Comparison of ENCODE assay signal across 15 mouse cellular contexts in genomic region chr5:112225591-112225990, GRCm38 (mm10). TPM values are rescaled to one million over a fixed set of nuclear protein-coding genes. Genes with fewer than 3 reads are reported as not detected.
DNase-seq lines count a peak whose midpoint lies in the region; ATAC-seq lines count a peak whose summit lies in the region.
"Had no signal": no experiment of that assay in that cellular context is flagged by ENCODE, and none has a peak within 500 bp of the region (broad histone marks: within the 10 kb centered on the region; RNA-seq: fewer than 3 reads in every experiment).

No protein-coding gene starts in this region.

- no peaks in the 10 kb centered on the region for H3K9me3 ChIP-seq in forebrain, embryonic 13.5 days (replicated peaks)
- H3K9me3 ChIP-seq in hindbrain, embryonic 16.5 days (ENCODE audit: control insufficient read depth, low read length) = no peaks in the 10 kb centered on the region
- H3K9me3 ChIP-seq in neural tube, embryonic 12.5 days = no peaks in the 10 kb centered on the region
- H3K9me3 ChIP-seq: limb, embryonic 15.5 days had no signal

- H3K36me3 ChIP-seq in forebrain, embryonic 13.5 days (ENCODE audit: poor library complexity, severe bottlenecking) = peaks cover 45% of the 10 kb centered on the region
- peaks cover 18% of the 10 kb centered on the region for H3K36me3 ChIP-seq in hindbrain, embryonic 16.5 days (ENCODE audit: control insufficient read depth, insufficient read depth, low read length)
- peaks cover 39% of the 10 kb centered on the region for H3K36me3 ChIP-seq in neural tube, embryonic 12.5 days
- H3K36me3 ChIP-seq: limb, embryonic 15.5 days had no signal

- H3K27ac ChIP-seq in forebrain, embryonic 13.5 days = peak overlapping the region; percentile 97
- H3K27ac ChIP-seq in hindbrain, embryonic 16.5 days (ENCODE audit: low read depth, low read length) = peak overlapping the region; percentile 46; the same call in 1 of the 2 replicates
- peak overlapping the region; percentile 51; the same call in 1 of the 2 replicates for H3K27ac ChIP-seq in neural tube, embryonic 12.5 days
- H3K27ac ChIP-seq: limb, embryonic 15.5 days had no signal

- no peaks in the 10 kb centered on the region for H3K27me3 ChIP-seq in forebrain, embryonic 13.5 days
- H3K27me3 ChIP-seq in hindbrain, embryonic 16.5 days (replicated peaks; ENCODE audit: control insufficient read depth, insufficient read depth, low read length) = no peaks in the 10 kb centered on the region
- H3K27me3 ChIP-seq in neural tube, embryonic 12.5 days (replicated peaks) = 0 out of 2 replicates have a peak, but pooled peaks cover 4% of the 10 kb centered on the region

- ATAC-seq in forebrain, embryonic 13.5 days = no peak
- ATAC-seq in hindbrain, embryonic 16.5 days = no peak
- peak; percentile 22; the same call in 1 of the 2 replicates for ATAC-seq in neural tube, embryonic 12.5 days (ENCODE audit: low FRiP score, low read depth)
- ATAC-seq: lung, postnatal 0 days; Patski had no signal

- DNase-seq in cerebellum, postnatal 10 days = peak; percentile 45 to 51
- no peak for DNase-seq in cerebellum, adult 18-20 months
- no peak for DNase-seq in yolk sac, embryonic 10.5 days (ENCODE audit: low spot score)
- DNase-seq in adrenal gland, adult (ENCODE audit: inconsistent age in 2 of 2, low spot score in 1 of 2) = no peak
- DNase-seq in lung, adult 18-20 months = no peak
- DNase-seq: adrenal gland, adult 2 months; cerebellum, adult 9-11 months; kidney, postnatal 14 days; thymus, adult 18-20 months had no signal

- peaks cover 74% of the 10 kb centered on the region for H3K4me1 ChIP-seq in forebrain, embryonic 13.5 days
- H3K4me1 ChIP-seq in hindbrain, embryonic 16.5 days (ENCODE audit: control insufficient read depth, insufficient read depth, low read depth, low read length) = peaks cover 31% of the 10 kb centered on the region
- peaks cover 71% of the 10 kb centered on the region for H3K4me1 ChIP-seq in neural tube, embryonic 12.5 days

- WGBS in forebrain, embryonic 13.5 days = 8% methylated on average over 6 of the region's 6 CpGs
- WGBS in hindbrain, embryonic 16.5 days = 12% methylated on average over 6 of the region's 6 CpGs
- 14% methylated on average over 6 of the region's 6 CpGs for WGBS in neural tube, embryonic 12.5 days

- peak overlapping the region; percentile 97 for H3K9ac ChIP-seq in forebrain, embryonic 13.5 days
- H3K9ac ChIP-seq in hindbrain, embryonic 16.5 days (ENCODE audit: low read depth, low read length) = peak overlapping the region; percentile 51; the same call in 1 of the 2 replicates
- peak overlapping the region; percentile 81 for H3K9ac ChIP-seq in neural tube, embryonic 12.5 days
- H3K9ac ChIP-seq: limb, embryonic 15.5 days had no signal

- H3K4me2 ChIP-seq in forebrain, embryonic 13.5 days = peak overlapping the region; percentile 95
- H3K4me2 ChIP-seq in hindbrain, embryonic 16.5 days (ENCODE audit: low read length) = peak overlapping the region; percentile 66
- H3K4me2 ChIP-seq in neural tube, embryonic 12.5 days (replicated peaks) = peak overlapping the region; percentile 83
- H3K4me2 ChIP-seq: limb, embryonic 15.5 days had no signal

- peak overlapping the region; percentile 68 for H3K4me3 ChIP-seq in forebrain, embryonic 13.5 days
- peak overlapping the region; percentile 68 for H3K4me3 ChIP-seq in hindbrain, embryonic 16.5 days (ENCODE audit: low read length)
- H3K4me3 ChIP-seq in neural tube, embryonic 12.5 days = peak overlapping the region; percentile 67
- H3K4me3 ChIP-seq: limb, embryonic 15.5 days had no signal

RNA-seq across cellular contexts. Expression of gene Cryba4, which starts 26.7 kb away (rescaled TPM):
- 0.42 and 1.6 TPM in 2 replicates for polyA plus RNA-seq in forebrain, embryonic 13.5 days (2015; fragmentation: Nextera tagmentation; extraction: Ambion mirVana)
- polyA plus RNA-seq in hindbrain, embryonic 16.5 days (2015; fragmentation: Nextera tagmentation; extraction: Ambion mirVana) = 1.2 and 1.3 TPM in 2 replicates
- polyA plus RNA-seq in neural tube, embryonic 12.5 days (2016; fragmentation: Nextera tagmentation; extraction: Ambion mirVana) = 2.4 and 3.0 TPM in 2 replicates
- polyA plus RNA-seq: Patski had no signal

RNA-seq across cellular contexts. Expression of gene Crybb1, which starts 30.0 kb away (rescaled TPM):
- polyA plus RNA-seq in forebrain, embryonic 13.5 days (2015; fragmentation: Nextera tagmentation; extraction: Ambion mirVana) = 2.1 TPM in 2 replicates
- 6.6 and 7.7 TPM in 2 replicates for polyA plus RNA-seq in hindbrain, embryonic 16.5 days (2015; fragmentation: Nextera tagmentation; extraction: Ambion mirVana)
- 2.9 and 3.1 TPM in 2 replicates for polyA plus RNA-seq in neural tube, embryonic 12.5 days (2016; fragmentation: Nextera tagmentation; extraction: Ambion mirVana)
- polyA plus RNA-seq: Patski had no signal

RNA-seq across cellular contexts. Expression of gene Tpst2, which starts 50.9 kb away (rescaled TPM):
- 28.4 and 29.8 TPM in 2 replicates for polyA plus RNA-seq in forebrain, embryonic 13.5 days (2015; fragmentation: Nextera tagmentation; extraction: Ambion mirVana)
- polyA plus RNA-seq in hindbrain, embryonic 16.5 days (2015; fragmentation: Nextera tagmentation; extraction: Ambion mirVana) = 35.6 and 35.9 TPM in 2 replicates
- polyA plus RNA-seq in neural tube, embryonic 12.5 days (2016; fragmentation: Nextera tagmentation; extraction: Ambion mirVana) = 28.7 and 35.4 TPM in 2 replicates

Comparison
In these comparisons a context has a peak if more than half of its experiments do, and no peak if none do; other contexts are left out.
1. DNase-seq: peak in cerebellum, postnatal 10 days (2 of 2); none in cerebellum, adult 18-20 months (0 of 2), yolk sac, embryonic 10.5 days (single experiment), adrenal gland, adult (0 of 2) and lung, adult 18-20 months (0 of 2).
2. H3K27ac ChIP-seq: peak in every context shown above with its lines; median percentile 97 in forebrain, embryonic 13.5 days; 51 in neural tube, embryonic 12.5 days; 46 in hindbrain, embryonic 16.5 days.
3. Peak in every context shown above with its lines, with median percentiles within 50 percentile points of each other: H3K4me2 ChIP-seq, H3K4me3 ChIP-seq and H3K9ac ChIP-seq.